Mouse (Mus musculus) stomach, postnatal 0 days (tissue): ENCODE measurements around the gene Cpne1.

ENCODE experiments used
- CTCF ChIP-seq: IDR thresholded peaks from 2 replicates; pipeline ENCODE4 v1.5.1; 2016; ENCODE audit warnings: antibody characterized with exemption, low read depth, mild to moderate bottlenecking, moderate library complexity
- EP300 ChIP-seq: optimal IDR thresholded peaks from 2 replicates; pipeline ENCODE3; 2016; ENCODE audit warnings: antibody characterized with exemption

DNA sequence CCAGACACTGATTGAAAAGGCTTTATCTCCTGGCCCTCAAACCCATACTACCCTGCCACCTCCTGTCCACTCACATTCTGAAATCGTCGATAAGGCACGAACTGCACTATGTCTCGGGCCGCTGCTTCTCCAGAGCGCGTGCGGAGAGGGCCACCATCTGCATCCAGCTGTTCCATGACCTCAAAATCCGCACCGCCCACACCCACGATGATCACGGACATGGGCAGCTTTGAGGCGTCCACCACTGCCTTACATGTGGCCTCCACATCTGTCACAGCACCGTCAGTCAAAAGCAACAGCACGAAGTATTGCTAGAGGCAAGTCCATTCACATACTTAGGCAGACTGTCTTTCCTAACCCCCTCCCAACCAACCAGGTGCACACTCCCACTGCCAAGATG, 38.0 kb downstream of the Cpne1 start:
- TF ChIP-seq CTCF = no peak
- no peak for TF ChIP-seq EP300
